Mouse (Mus musculus): Measurements from ENCODE around the gene H2al1o. TPM values are rescaled to one million over a fixed set of nuclear protein-coding genes. Genes with fewer than 3 reads are reported as not detected.
"Not testable (repeated sequence)": the region's sequence is repeated elsewhere in the genome, so short reads cannot be mapped to it uniquely, and the experiment has no call there.

H2al1o gene
- total RNA-seq (2021), result not detected
- long read RNA-seq, experiment 1, result 0 reads
- long read RNA-seq, experiment 2, result 0 reads

DNA sequence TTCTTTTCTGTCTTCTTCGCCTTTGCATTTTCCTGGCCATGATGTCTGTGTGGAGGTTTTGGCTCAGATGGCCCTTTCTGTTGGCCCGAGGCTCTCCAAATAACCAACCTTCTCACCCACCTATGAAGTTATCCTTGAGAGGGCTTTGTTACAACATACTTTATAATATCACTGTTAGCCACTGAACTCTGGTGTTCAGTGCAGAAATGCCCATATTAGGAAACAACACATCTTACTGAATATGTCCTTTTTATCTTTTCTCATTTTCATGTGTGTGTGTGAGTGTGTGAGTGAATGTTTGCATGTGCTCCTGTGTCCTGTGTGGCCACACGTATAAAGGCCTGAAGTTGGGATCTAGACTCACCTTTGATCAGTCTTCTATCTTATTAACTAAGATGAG is at the start of gene H2al1o:
Gene H2al1o (minus strand): TSS at position 101 of the 400 bp plus-strand sequence.
- H3K4me3 ChIP-seq; H3K27ac ChIP-seq; DNase-seq; intact Hi-C loops (cut with DNase I): not testable (repeated sequence)

DNA sequence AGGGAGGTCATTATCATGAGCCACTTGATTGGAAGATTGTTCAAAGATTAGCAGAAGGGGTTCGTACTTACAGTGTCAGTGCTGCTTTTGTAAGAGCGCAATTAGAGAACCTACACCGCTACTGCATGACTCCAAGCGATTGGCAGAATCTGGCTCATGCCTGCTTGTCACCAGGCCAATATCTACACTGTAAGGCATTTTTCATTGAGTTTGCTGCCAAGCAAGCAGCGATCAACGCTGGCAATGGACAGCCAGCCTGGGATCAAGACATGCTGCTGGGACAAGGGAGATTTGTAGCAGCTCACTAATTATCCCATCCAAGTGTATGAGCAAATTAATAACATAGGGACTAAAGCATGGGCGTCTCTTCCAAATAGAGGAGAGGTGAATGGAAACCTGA is 25.8 kb upstream of the H2al1o start:
- H3K27ac ChIP-seq; DNase-seq; H3K4me3 ChIP-seq; intact Hi-C loops (cut with DNase I): not testable (repeated sequence)

DNA sequence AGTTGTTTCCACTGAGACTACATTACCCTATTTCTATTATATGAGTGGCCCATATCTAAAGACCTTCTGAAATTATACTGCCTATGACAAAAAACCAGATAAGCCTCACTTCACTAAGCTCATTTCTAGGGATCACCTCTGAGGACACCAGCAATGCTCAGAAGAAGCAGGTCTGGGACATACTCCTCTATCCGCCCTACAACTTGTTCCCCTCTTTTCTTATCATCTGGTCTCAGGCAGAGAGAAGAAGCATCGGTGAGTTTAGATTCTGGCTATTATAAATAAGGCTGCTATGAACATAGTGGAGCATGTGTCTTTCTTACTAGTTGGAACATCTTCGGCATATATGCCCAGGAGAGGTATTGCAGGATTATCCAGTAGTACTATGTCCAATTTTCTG is 35.3 kb downstream of the H2al1o start:
- intact Hi-C loops (cut with DNase I), result no loop called here

More for the DNA sequence above, 35.3 kb downstream of the H2al1o start:
- no peak for DNase-seq
- Histone ChIP-seq H3K27ac (no peak overlapping the region), H3K4me3 (no peak overlapping the region)
- TF ChIP-seq CTCF (IDR thresholded peaks at IDR 0.05), result no peak

Other genes starting within 250 kb of the H2al1o start
- not detected for gene H2al1k, start 221.8 kb downstream of the H2al1o start, total RNA-seq (2021)
- 1 to 10 TPM in 1 of 2 experiments, under 1 TPM in 1; 0.77 to 2.8 TPM for gene Cybb, start 84.6 kb downstream of the H2al1o start, total RNA-seq (2021)
- gene Dynlt3, start 90.6 kb upstream of the H2al1o start, total RNA-seq (2021), result 10 to 100 TPM; 50.1 to 79.2 TPM